Mouse (Mus musculus): ENCODE measurements around the gene Anxa2. TPM values are rescaled to one million over a fixed set of nuclear protein-coding genes. Genes with fewer than 3 reads are reported as not detected.

Gene Anxa2
- polyA plus RNA-seq, 1 experiment from 2014 or later: 474 TPM

DNA sequence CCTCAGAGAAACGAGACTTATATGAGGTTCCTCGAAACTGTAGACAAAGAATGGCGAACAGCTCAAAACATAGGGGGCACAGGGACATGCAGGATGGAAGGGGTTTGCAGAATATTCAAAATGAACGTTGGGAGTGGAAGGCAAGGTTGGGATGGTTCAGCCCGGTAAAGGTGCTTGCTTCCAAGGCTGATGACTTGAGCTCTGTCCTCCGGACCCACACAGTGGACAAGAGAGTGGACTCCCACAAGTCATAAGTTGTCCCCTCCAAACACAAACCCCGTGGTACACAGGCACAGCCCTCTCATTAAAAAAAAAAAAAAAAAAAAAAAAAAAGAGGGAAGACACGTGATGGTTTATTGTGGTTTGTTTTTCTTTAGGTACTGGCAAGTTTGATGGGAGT, 54.6 kb downstream of the Anxa2 start:
- no peaks in the 10 kb centered on the region for H3K4me1 ChIP-seq (ENCODE audit: insufficient read depth)
- no peak overlapping the region for H3K4me3 ChIP-seq (ENCODE audit: low read depth, low read length)
- H3K27ac ChIP-seq (ENCODE audit: low read depth): no peak overlapping the region
- H3K27me3 ChIP-seq (ENCODE audit: insufficient read depth, low read length): peaks cover 13% of the 10 kb centered on the region
- H3K9ac ChIP-seq: no peak overlapping the region
- H3K9me3 ChIP-seq (ENCODE audit: low read depth, low read length): no peaks in the 10 kb centered on the region
- 62% methylated on average over 8 of the region's 8 CpGs for WGBS
- DNase-seq (no peak), ATAC-seq (ENCODE audit: insufficient read depth) (no peak)
- H3K4me2 ChIP-seq: no peak overlapping the region
- no peak for TF ChIP-seq CTCF (IDR thresholded peaks at IDR 0.05; ENCODE audit: low read depth)
- no peaks in the 10 kb centered on the region for H3K36me3 ChIP-seq (ENCODE audit: insufficient read depth)

DNA sequence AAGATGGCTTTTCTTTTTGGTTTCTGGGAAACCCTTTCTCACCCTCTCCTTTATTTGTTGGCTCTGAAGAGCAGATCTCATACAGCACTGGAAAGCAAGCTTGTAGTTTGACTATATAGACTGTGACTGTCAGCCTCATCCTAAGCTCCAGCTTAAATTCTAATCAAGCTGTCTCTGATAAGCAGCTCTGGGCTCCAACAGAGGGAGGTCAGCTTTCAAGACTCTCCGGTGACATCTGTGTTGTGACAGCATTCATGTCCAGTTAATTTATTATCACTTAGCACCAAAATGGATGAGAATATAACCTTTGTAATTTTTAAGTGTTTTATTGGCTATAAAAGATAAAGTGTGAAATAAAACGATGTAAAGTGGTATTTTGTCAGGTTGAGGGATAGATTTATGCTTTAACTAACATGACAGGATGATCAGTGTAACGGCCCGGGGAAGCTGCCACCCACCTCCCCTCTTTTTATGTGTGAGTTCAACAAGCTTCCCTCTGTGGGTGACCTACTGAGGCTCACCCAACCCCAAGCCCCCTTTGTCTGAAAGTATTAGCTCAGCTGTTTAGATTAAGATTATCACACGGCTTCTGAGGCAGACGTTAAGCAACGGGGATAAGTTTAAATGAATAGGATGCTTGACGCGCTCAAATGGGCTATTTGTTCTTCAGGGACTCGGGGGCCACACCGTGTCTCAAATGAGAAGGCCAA, 58.6 kb downstream of the Anxa2 start:
- no peaks in the 10 kb centered on the region for H3K4me1 ChIP-seq (ENCODE audit: insufficient read depth)
- WGBS: 14% methylated on average over 11 of the region's 11 CpGs
- ATAC-seq (ENCODE audit: insufficient read depth) (no peak), DNase-seq (no peak)
- no peak overlapping the region for H3K4me2 ChIP-seq
- H3K27ac ChIP-seq (ENCODE audit: low read depth): no peak overlapping the region
- H3K27me3 ChIP-seq (ENCODE audit: insufficient read depth, low read length): peaks cover 7% of the 10 kb centered on the region; the same call in 1 of the 2 replicates
- no peak overlapping the region for H3K9ac ChIP-seq
- no peak overlapping the region for H3K4me3 ChIP-seq (ENCODE audit: low read depth, low read length)
- H3K36me3 ChIP-seq (ENCODE audit: insufficient read depth): no peaks in the 10 kb centered on the region
- TF ChIP-seq CTCF (IDR thresholded peaks at IDR 0.05; ENCODE audit: low read depth): no peak
- no peaks in the 10 kb centered on the region for H3K9me3 ChIP-seq (ENCODE audit: low read depth, low read length)

DNA sequence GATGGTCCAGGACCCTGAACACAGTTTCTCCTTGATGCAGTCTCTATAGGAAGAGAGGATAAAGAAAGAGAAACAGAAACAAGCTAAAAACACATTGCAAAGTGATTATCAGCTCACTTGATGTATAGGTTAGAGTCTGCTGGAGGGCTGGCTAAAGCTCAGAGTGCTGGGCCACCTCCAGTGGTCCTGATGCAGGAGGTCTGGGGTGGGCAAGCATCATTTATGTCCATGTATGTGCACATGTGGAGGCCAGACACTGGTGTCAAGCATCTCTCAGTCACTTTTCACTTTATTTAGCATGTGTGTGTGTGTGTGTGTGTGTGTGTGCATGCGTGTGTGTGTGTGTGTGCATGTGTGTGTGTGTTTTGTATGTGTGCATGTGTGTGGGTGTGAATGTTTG, 59.3 kb downstream of the Anxa2 start:
- no peak overlapping the region for H3K27ac ChIP-seq (ENCODE audit: low read depth)
- peaks cover 5% of the 10 kb centered on the region; the same call in 1 of the 2 replicates for H3K4me1 ChIP-seq (ENCODE audit: insufficient read depth)
- WGBS: 84% methylated on average over 1 of the region's 1 CpGs
- ATAC-seq (ENCODE audit: insufficient read depth) (no peak), DNase-seq (no peak)
- H3K4me2 ChIP-seq: no peak overlapping the region
- no peak overlapping the region for H3K4me3 ChIP-seq (ENCODE audit: low read depth, low read length)
- H3K36me3 ChIP-seq (ENCODE audit: insufficient read depth): no peaks in the 10 kb centered on the region
- no peaks in the 10 kb centered on the region for H3K9me3 ChIP-seq (ENCODE audit: low read depth, low read length)
- TF ChIP-seq CTCF (IDR thresholded peaks at IDR 0.05; ENCODE audit: low read depth): no peak
- H3K27me3 ChIP-seq (ENCODE audit: insufficient read depth, low read length): peaks cover under 1% of the 10 kb centered on the region; the same call in 1 of the 2 replicates
- no peak overlapping the region for H3K9ac ChIP-seq

DNA sequence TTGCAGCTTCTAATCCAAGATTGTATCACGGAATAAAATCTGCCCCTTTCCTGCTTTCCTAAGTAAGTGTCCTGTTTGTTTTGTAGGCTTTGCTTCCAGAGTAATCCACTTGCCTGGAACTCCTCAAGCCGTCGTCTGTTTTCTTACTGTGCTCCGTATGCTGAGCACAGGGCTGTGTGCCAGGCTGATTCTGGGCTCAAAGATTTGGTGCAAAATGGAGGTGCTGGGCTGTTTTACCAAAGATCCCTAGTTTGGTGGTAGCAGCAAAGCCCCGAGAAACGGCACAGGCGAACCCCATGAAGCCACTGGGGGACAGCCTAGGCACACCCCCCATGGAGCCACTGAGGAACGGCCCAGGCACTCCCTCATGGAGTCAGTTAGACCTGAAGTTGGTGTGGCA, 60.8 kb downstream of the Anxa2 start:
- Histone ChIP-seq H3K9me3 (ENCODE audit: low read depth, low read length) (no peaks in the 10 kb centered on the region), H3K36me3 (ENCODE audit: insufficient read depth) (no peaks in the 10 kb centered on the region), H3K4me3 (ENCODE audit: low read depth, low read length) (no peak overlapping the region), H3K4me1 (ENCODE audit: insufficient read depth) (peaks cover 8% of the 10 kb centered on the region; the same call in 1 of the 2 replicates), H3K4me2 (no peak overlapping the region), H3K9ac (no peak overlapping the region), H3K27ac (ENCODE audit: low read depth) (no peak overlapping the region), H3K27me3 (ENCODE audit: insufficient read depth, low read length) (no peaks in the 10 kb centered on the region)
- ATAC-seq (ENCODE audit: insufficient read depth) (no peak), DNase-seq (no peak)
- 59% methylated on average over 8 of the region's 8 CpGs for WGBS
- no peak for TF ChIP-seq CTCF (IDR thresholded peaks at IDR 0.05; ENCODE audit: low read depth)

DNA sequence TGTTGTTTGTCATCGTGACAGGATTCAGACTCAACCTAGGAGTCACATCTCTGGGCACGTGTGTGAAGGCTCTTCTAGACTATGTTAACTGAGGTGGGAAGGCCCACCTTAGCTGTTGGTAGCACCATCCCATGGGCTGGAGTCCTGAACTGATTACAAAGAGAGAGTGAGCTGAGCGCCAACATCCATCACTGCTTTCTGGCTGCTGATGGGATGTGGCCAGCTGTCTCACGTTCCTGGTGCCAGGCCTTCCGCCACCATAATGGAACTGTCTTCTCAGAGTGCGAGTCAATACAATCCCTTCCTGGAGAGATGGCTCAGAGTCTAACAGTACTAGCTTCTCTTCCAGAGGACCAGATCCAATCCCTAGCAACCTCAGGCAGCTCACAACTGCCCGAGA, 62.0 kb downstream of the Anxa2 start:
- Histone ChIP-seq H3K27ac (ENCODE audit: low read depth) (no peak overlapping the region), H3K4me2 (no peak overlapping the region), H3K4me3 (ENCODE audit: low read depth, low read length) (no peak overlapping the region), H3K9me3 (ENCODE audit: low read depth, low read length) (no peaks in the 10 kb centered on the region), H3K27me3 (ENCODE audit: insufficient read depth, low read length) (no peaks in the 10 kb centered on the region), H3K4me1 (ENCODE audit: insufficient read depth) (peaks cover 8% of the 10 kb centered on the region; the same call in 1 of the 2 replicates), H3K9ac (no peak overlapping the region), H3K36me3 (ENCODE audit: insufficient read depth) (no peaks in the 10 kb centered on the region)
- ATAC-seq (ENCODE audit: insufficient read depth): no peak
- DNase-seq: no peak
- no peak for TF ChIP-seq CTCF (IDR thresholded peaks at IDR 0.05; ENCODE audit: low read depth)
- 78% methylated on average over 7 of the region's 7 CpGs for WGBS

DNA sequence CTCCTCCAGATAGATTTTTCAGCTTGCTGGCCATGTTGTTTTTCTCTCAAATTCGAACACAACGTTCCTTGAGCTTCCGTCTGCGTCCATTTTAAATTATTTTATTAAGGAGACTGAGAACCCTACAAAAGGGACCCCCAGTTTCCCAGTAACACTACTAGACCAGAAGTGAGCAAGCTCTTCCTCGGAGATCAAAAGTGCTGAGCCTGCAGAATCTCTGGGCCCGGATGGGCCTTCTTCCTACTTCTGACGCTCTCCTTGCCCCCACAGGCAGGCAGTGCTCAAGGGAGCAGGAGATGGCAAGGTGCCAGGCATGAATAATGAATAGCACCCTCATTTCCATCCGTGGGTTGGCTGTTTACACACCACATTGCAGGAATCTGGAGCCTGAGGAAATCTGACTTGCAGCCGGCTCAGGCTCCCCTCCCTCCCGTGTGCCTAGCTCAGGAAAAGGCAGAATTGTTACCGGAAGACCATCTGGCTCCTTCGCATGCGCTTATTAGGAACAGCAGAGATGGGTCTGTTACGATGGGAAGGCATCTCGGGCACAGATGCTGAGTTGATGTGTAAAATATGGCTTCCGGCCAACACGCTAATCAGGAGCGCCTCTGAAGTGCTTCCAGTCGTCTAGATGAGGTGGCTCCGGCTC, 64.1 kb downstream of the Anxa2 start:
- WGBS: 36% methylated on average over 20 of the region's 20 CpGs
- Histone ChIP-seq H3K4me3 (ENCODE audit: low read depth, low read length) (no peak overlapping the region), H3K4me1 (ENCODE audit: insufficient read depth) (peaks cover 8% of the 10 kb centered on the region; the same call in 1 of the 2 replicates), H3K27ac (ENCODE audit: low read depth) (no peak overlapping the region), H3K9me3 (ENCODE audit: low read depth, low read length) (no peaks in the 10 kb centered on the region), H3K27me3 (ENCODE audit: insufficient read depth, low read length) (no peaks in the 10 kb centered on the region), H3K36me3 (ENCODE audit: insufficient read depth) (no peaks in the 10 kb centered on the region), H3K9ac (no peak overlapping the region), H3K4me2 (peak overlapping the region; percentile 34)
- no peak for TF ChIP-seq CTCF (IDR thresholded peaks at IDR 0.05; ENCODE audit: low read depth)
- ATAC-seq (ENCODE audit: insufficient read depth): peak; percentile 87
- peak; percentile 86 for DNase-seq

Small RNAs within 50 kb of the gene (microRNA-seq; reads per million reads assigned to microRNA genes)
- 3.8 reads per million, percentile 11 among the genes with 10 or more reads in this experiment for gene Mir3109 (ENCODE audit: borderline number of aligned reads)

Other genes starting within 250 kb of the Anxa2 start
- gene Ice2, start 55.7 kb upstream of the Anxa2 start, polyA plus RNA-seq (2014; fragmentation: Nextera tagmentation; extraction: Ambion mirVana): 24.0 and 25.0 TPM in 2 replicates

Measured in lung, embryonic 14.5 days (tissue).